Mouse (Mus musculus) hindbrain, embryonic 16.5 days (tissue): ENCODE measurements around the gene Pnp. TPM values are rescaled to one million over a fixed set of nuclear protein-coding genes. Genes with fewer than 3 reads are reported as not detected.
A peak's percentile ranks its signal among the peaks of the same experiment; 100 is the strongest.
"Not testable (repeated sequence)": the region's sequence is repeated elsewhere in the genome, so short reads cannot be mapped to it uniquely, and the experiment has no call there.

Source experiments
- ATAC-seq: fragments of 200-750 bp; cut with Nextera tagmentation; 2 replicates; pipeline ENCODE4 v1.8.0; 2017; ENCODE audit warnings: moderate TSS enrichment, moderate library complexity
- H3K27ac ChIP-seq: fragments of 300-500 bp; sonication (generic); 2 replicates; pipeline ENCODE4 v1.5.1; 2014; ENCODE audit warnings: low read depth, mild to moderate bottlenecking, control low read depth, low read length, moderate library complexity
- H3K27me3 ChIP-seq: fragments of 300-500 bp; sonication (generic); replicated peaks from 2 replicates; pipeline ENCODE4 v1.6.1; 2014; ENCODE audit warnings: low read length; ENCODE audit not compliant: control insufficient read depth, insufficient read depth
- H3K36me3 ChIP-seq: fragments of 300-500 bp; sonication (generic); 2 replicates; pipeline ENCODE4 v1.6.1; 2014; ENCODE audit warnings: mild to moderate bottlenecking, low read length, moderate library complexity, mixed read lengths; ENCODE audit not compliant: control insufficient read depth, insufficient read depth
- H3K4me1 ChIP-seq: fragments of 300-500 bp; sonication (generic); 2 replicates; pipeline ENCODE4 v1.6.1; 2014; ENCODE audit warnings: low read depth, low read length; ENCODE audit not compliant: control insufficient read depth, insufficient read depth
- H3K4me2 ChIP-seq: fragments of 300-500 bp; sonication (generic); 2 replicates; pipeline ENCODE4 v1.6.1; 2014; ENCODE audit warnings: mild to moderate bottlenecking, low read length, control low read depth, moderate library complexity
- H3K4me3 ChIP-seq: fragments of 300-500 bp; sonication (generic); 2 replicates; pipeline ENCODE4 v1.5.1; 2014; ENCODE audit warnings: mild to moderate bottlenecking, low read length, control low read depth, moderate library complexity
- H3K9ac ChIP-seq: fragments of 300-500 bp; sonication (generic); 2 replicates; pipeline ENCODE4 v1.6.1; 2014; ENCODE audit warnings: low read depth, mild to moderate bottlenecking, control low read depth, low read length, moderate library complexity
- H3K9me3 ChIP-seq: fragments of 300-500 bp; sonication (generic); 2 replicates; pipeline ENCODE4 v1.6.1; 2014; ENCODE audit warnings: mild to moderate bottlenecking, low read length, moderate library complexity; ENCODE audit not compliant: control insufficient read depth
- WGBS: fragments of 180-500 bp; shearing (Covaris S2); extraction: QIAGEN DNeasy Blood & Tissue Kit; methylation state at CpG from one replicate; pipeline ENCODE4 v1.1.7; 2014; 5-methylcytosine and 5-hydroxymethylcytosine counted together
- polyA plus RNA-seq: library from polyadenylated mRNA; unstranded; fragments of >200 nt; fragmentation: Nextera tagmentation; extraction: Ambion mirVana; gene quantifications from 2 replicates; pipeline ENCODE4 v1.2.1, GENCODE M21; 2015

The Pnp gene
- polyA plus RNA-seq, 1 experiment from 2014 or later, result 24.0 TPM

DNA sequence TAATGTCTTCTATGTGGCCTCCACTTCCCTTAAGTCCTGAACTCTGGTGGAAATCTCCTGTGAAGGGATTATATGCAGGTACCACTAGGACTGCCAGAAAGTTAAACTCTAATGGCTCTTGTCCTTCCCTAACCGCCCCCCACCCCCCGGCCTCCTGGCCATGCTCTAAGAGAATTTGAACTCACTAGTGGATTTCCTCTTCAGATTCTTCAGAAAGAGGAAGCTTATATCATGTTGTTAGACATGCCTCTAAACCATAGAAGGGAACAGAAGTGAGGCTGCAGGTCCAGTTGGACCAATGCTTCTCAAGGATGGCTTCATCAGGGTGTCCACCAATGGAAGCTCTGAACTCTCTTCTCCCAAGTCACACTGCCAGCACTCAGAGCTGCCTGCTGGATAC lies 32.9 kb upstream of the Pnp start:
- ATAC-seq, H3K36me3 ChIP-seq, H3K4me1 ChIP-seq, H3K27ac ChIP-seq, H3K9me3 ChIP-seq, H3K9ac ChIP-seq, H3K27me3 ChIP-seq, H3K4me2 ChIP-seq, H3K4me3 ChIP-seq: not testable (repeated sequence)
- WGBS, result 92% methylated on average over 2 of the region's 2 CpGs

DNA sequence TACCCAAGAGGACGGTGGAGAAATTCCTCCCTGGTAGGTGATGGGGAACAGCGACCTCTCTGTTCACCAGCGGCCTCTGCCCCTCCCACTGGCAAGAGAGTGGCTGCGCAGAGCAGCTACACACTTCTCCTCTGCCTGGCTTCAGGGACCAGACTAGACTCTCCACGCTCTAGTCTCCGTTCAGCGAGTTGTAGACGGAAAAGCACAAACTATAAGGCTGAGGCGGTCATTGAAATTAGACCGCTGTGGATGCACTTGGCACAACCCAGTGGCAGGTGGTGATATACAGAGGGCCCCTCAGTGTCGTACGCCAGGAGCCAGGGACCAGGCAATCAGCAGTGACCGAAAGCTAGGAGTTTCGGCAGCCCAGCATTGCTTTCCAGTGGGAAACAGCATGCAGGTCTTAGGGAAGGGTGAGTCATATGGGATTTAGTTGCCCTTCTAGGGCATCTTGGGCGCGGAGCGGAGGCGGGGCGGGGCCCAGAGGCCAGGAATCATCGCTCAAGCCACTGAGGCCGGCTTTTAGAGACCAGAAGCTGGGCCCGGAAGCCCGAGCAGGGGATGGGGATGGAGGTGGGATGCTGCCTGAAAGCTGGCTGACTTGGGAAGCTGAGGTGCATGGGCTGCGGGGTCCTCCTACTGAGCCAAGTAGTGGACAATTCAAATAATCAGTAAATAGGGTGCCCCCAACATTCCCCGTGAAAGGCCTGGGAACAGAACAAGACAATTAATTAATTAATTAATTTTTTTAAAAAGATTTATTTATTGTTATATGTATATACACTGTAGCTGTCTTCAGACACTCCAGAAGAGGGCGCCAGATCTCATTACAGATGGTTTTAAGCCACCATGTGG lies 26.7 kb upstream of the Pnp start:
- Histone ChIP-seq H3K9me3 (no peaks in the 10 kb centered on the region), H3K4me3 (peak overlapping the region; percentile 41), H3K4me1 (peaks cover 2% of the 10 kb centered on the region; the same call in 1 of the 2 replicates), H3K4me2 (peak overlapping the region; percentile 64), H3K27me3 (no peaks in the 10 kb centered on the region), H3K36me3 (no peaks in the 10 kb centered on the region), H3K27ac (peak overlapping the region; percentile 69), H3K9ac (peak overlapping the region; percentile 60)
- ATAC-seq, result peak; percentile 94
- WGBS, result 2% methylated on average over 26 of the region's 26 CpGs

DNA sequence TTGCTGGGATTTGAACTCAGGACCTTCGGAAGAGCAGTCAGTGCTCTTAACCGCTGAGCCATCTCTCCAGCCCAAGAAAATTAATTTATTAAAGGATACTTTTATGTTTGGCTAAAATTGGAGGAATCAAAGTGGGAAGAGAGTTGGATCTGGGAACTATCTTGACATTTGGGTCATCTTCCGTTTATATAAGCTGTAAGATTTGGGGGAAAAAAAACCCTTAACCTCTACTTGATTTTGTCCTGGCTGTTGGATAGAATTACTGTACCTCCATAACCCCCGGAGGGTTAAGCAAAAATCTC lies 26.1 kb upstream of the Pnp start:
- no peak overlapping the region for H3K27ac ChIP-seq
- no peak overlapping the region for H3K4me3 ChIP-seq
- no peaks in the 10 kb centered on the region for H3K36me3 ChIP-seq
- no peaks in the 10 kb centered on the region for H3K9me3 ChIP-seq
- ATAC-seq, result no peak
- 87% methylated on average over 4 of the region's 4 CpGs for WGBS
- H3K9ac ChIP-seq, result no peak overlapping the region
- H3K4me2 ChIP-seq, result no peak overlapping the region
- H3K27me3 ChIP-seq, result no peaks in the 10 kb centered on the region
- H3K4me1 ChIP-seq, result peaks cover 2% of the 10 kb centered on the region; the same call in 1 of the 2 replicates

DNA sequence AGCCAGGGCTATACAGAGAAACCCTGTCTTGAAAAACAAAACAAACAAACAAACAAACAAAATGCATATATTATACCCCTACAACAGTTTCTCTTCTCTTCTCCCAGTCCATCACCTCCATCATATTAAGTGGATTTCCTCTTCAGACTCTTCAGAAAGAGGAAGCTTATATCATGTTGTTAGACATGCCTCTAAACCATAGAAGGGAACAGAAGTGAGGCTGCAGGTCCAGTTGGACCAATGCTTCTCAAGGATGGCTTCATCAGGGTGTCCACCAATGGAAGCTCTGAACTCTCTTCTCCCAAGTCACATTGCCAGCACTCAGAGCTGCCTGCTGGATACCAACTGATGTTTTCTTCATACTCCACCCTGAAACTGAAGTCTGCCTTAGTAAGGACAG lies 25.6 kb upstream of the Pnp start:
- H3K9me3 ChIP-seq, H3K4me3 ChIP-seq, H3K4me2 ChIP-seq, H3K4me1 ChIP-seq, H3K36me3 ChIP-seq, H3K27me3 ChIP-seq, H3K9ac ChIP-seq, H3K27ac ChIP-seq, ATAC-seq: not testable (repeated sequence)

DNA sequence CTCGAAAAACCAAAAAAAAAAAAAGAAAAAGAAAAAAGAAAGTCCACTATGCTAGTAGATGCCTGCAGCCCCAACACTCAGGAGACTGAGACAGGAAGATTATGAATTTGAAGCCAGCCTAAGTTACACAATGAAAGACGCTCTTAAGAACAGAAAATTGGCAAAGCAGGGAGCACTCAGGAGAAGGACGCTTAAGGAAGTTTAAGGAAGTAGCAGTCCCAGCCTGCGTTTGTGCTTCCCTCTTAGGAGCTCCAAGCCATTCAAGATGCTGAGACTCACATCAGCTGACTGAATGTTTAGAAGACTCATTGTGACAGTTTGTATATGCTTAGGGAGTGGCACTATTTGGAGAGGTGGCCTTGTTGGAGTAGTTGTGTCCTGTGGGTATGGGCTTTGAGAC lies 22.8 kb upstream of the Pnp start:
- Histone ChIP-seq H3K4me3 (no peak overlapping the region), H3K9me3 (no peaks in the 10 kb centered on the region), H3K4me1 (peaks cover 2% of the 10 kb centered on the region; the same call in 1 of the 2 replicates), H3K9ac (no peak overlapping the region), H3K27me3 (no peaks in the 10 kb centered on the region), H3K4me2 (no peak overlapping the region), H3K27ac (no peak overlapping the region), H3K36me3 (peaks cover 6% of the 10 kb centered on the region; the same call in 1 of the 2 replicates)
- 82% methylated on average over 4 of the region's 4 CpGs for WGBS
- ATAC-seq, result no peak

DNA sequence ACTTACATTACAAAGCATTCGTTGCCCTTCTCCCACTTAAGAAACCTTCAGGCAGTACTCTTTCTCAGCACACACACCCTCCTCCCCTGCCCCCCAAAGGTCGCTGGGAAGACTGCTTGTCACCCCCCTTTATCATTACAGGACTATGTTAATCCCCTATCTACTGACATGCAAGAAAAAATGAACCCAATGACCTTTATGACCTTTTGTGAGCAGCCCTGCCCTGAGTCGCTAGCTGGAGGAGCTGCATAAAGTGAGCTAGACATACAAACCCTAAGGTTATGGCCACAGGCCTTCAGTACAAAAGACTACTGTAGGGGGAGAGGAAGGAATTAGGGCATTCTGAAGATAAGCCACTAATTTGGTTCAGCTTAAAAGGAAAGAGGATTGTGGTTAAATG lies 19.5 kb upstream of the Pnp start:
- H3K4me1 ChIP-seq, result no peaks in the 10 kb centered on the region
- no peak for ATAC-seq
- peaks cover 20% of the 10 kb centered on the region for H3K36me3 ChIP-seq
- WGBS, result 62% methylated on average over 3 of the region's 3 CpGs
- H3K9me3 ChIP-seq, result no peaks in the 10 kb centered on the region
- H3K4me2 ChIP-seq, result no peak overlapping the region
- no peak overlapping the region for H3K9ac ChIP-seq
- no peak overlapping the region for H3K4me3 ChIP-seq
- no peak overlapping the region for H3K27ac ChIP-seq
- H3K27me3 ChIP-seq, result no peaks in the 10 kb centered on the region

DNA sequence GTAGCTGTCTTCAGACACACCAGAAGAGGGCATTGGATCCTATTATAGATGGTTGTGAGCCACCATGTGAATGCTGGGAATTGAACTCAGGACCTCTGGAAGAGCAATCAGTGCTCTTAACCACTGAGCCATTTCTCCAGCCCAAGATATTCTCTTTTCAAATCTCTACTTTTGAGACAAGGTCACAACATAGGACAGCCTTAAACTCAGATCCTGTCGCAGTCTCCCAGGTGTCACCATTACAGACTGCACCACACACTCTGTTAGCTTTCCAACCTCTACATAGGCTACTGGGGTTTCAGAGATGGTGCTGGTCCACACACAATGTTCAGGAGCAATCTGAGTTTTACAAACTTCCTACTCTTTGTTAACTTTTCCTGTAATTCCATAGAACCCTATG lies 7.4 kb upstream of the Pnp start:
- not testable (repeated sequence) for H3K9me3 ChIP-seq, H3K9ac ChIP-seq, ATAC-seq, H3K27me3 ChIP-seq, H3K27ac ChIP-seq
- H3K36me3 ChIP-seq, result peaks cover 19% of the 10 kb centered on the region
- 84% methylated on average over 1 of the region's 1 CpGs for WGBS
- H3K4me3 ChIP-seq, result peak overlapping the region; percentile 85; the same call in 1 of the 2 replicates
- peak overlapping the region; percentile 79 for H3K4me2 ChIP-seq
- H3K4me1 ChIP-seq, result peaks cover 17% of the 10 kb centered on the region

DNA sequence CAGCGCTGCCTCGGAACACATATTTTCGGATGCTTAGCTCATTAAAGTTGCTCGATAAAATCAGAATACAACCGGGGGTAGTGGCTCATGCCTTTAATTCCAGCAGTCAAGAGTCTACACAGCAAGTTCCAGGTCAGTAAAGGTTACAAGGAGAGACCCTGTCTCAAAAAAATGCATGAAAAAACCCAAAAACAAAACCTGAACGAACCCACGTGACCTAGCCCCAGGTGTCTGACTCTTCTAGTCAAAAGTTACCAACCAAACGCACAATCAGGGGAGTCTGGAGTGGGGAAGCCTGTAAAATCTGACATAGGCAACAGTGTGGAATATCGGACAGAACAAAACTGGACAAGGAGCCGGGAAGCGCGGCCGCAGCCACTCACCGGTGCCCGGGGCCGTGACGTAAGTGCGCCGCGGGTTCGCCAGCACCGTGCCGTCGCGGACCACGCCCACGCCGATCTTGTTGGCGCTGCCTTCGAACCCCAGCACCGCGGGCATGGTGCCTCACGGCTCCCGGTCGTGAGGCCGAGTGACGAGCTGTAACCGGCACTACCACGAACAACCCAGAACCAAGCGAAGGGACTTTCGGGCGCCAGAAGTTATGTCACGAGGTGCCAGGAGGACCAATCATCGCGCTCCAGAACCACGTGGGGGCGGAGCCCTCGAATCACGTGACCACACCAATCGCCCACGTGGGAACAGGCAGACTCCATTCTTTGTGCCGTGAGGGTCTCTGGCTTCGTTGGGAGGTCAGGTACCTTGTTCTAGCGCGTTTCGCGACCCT lies 6.4 kb upstream of the Pnp start, which contains the start of the genes Osgep and Apex1:
Gene Osgep, minus strand, starts transcription at position 613 of the 784 bp plus-strand sequence.
Gene Apex1, plus strand, starts transcription at position 688 of the 784 bp plus-strand sequence.
- no peaks in the 10 kb centered on the region for H3K9me3 ChIP-seq
- H3K27ac ChIP-seq, result peak within 1 kb of the TSS; percentile 82
- peak within 1 kb of the TSS; percentile 95 for H3K4me2 ChIP-seq
- H3K27me3 ChIP-seq, result no peaks in the 10 kb centered on the region
- H3K36me3 ChIP-seq, result peaks cover 22% of the 10 kb centered on the region
- WGBS, result 0% methylated on average over 51 of the region's 57 CpGs
- H3K9ac ChIP-seq, result peak within 1 kb of the TSS; percentile 80
- ATAC-seq, result peak; percentile 97
- H3K4me3 ChIP-seq, result peak within 1 kb of the TSS; percentile 85
- peaks cover 22% of the 10 kb centered on the region for H3K4me1 ChIP-seq
